ENCODE assay signal across 8 mouse cellular contexts in genomic region chr5:122165233-122165915, GRCm38 (mm10). TPM values are rescaled to one million over a fixed set of nuclear protein-coding genes. Genes with fewer than 3 reads are reported as not detected.
DNase-seq lines count a peak whose midpoint lies in the region; ATAC-seq and TF ChIP-seq lines count a peak whose summit lies in the region.

No protein-coding gene starts in this region.

- no peak overlapping the region for H3K4me3 ChIP-seq in kidney, adult 2 months (ENCODE audit: insufficient read depth, low read depth, low read length)
- no peak overlapping the region for H3K4me3 ChIP-seq in heart, embryonic 15.5 days
- H3K4me3 ChIP-seq in midbrain, postnatal 0 days (ENCODE audit: low read depth, low read length), result no peak overlapping the region

- peaks cover 58% of the 10 kb centered on the region for H3K4me1 ChIP-seq in kidney, adult 2 months (ENCODE audit: control insufficient read depth, insufficient read depth, low read length)
- peaks cover 84% of the 10 kb centered on the region for H3K4me1 ChIP-seq in heart, embryonic 15.5 days (replicated peaks)
- H3K4me1 ChIP-seq in midbrain, postnatal 0 days (ENCODE audit: insufficient read depth, low read length), result peaks cover 38% of the 10 kb centered on the region

- no peak for ATAC-seq in heart, embryonic 15.5 days (replicated peaks; ENCODE audit: insufficient number of reproducible peaks, insufficient read depth, low FRiP score, low read depth)
- no peak for ATAC-seq in midbrain, postnatal 0 days (ENCODE audit: low FRiP score)

- WGBS in kidney, adult 2 months, result 35% methylated on average over 6 of the region's 6 CpGs
- 29% methylated on average over 6 of the region's 6 CpGs for WGBS in heart, embryonic 15.5 days
- 28% methylated on average over 6 of the region's 6 CpGs for WGBS in midbrain, postnatal 0 days

- no peak overlapping the region for H3K27ac ChIP-seq in kidney, adult 2 months (ENCODE audit: insufficient read depth, low read depth, low read length)
- peak overlapping the region; percentile 57; the same call in 1 of the 2 replicates for H3K27ac ChIP-seq in heart, embryonic 15.5 days
- peak overlapping the region; percentile 44; the same call in 1 of the 2 replicates for H3K27ac ChIP-seq in midbrain, postnatal 0 days (ENCODE audit: low read depth, low read length)

- H3K9ac ChIP-seq in heart, embryonic 15.5 days, result no peak overlapping the region
- 0 out of 2 replicates have a peak overlapping the region, but pooled peaks have one; percentile 19 for H3K9ac ChIP-seq in midbrain, postnatal 0 days (replicated peaks; ENCODE audit: low read length, poor library complexity, severe bottlenecking)

- H3K36me3 ChIP-seq in kidney, adult 2 months (ENCODE audit: control insufficient read depth, insufficient read depth, low read length), result peaks cover 5% of the 10 kb centered on the region; the same call in 1 of the 2 replicates
- peaks cover 41% of the 10 kb centered on the region for H3K36me3 ChIP-seq in heart, embryonic 15.5 days
- H3K36me3 ChIP-seq in midbrain, postnatal 0 days (ENCODE audit: insufficient read depth, low read length), result peaks cover 17% of the 10 kb centered on the region

- no peak for TF ChIP-seq POLR2A in kidney, adult 2 months (IDR thresholded peaks at IDR 0.05; ENCODE audit: low read depth, low read length)

- H3K27me3 ChIP-seq in kidney, adult 2 months (replicated peaks; ENCODE audit: control insufficient read depth, insufficient read depth, low read length), result no peaks in the 10 kb centered on the region
- H3K27me3 ChIP-seq in heart, embryonic 15.5 days, result no peaks in the 10 kb centered on the region
- H3K27me3 ChIP-seq in midbrain, postnatal 0 days (ENCODE audit: insufficient read depth, low read length), result no peaks in the 10 kb centered on the region

- DNase-seq in kidney, adult 2 months, result peak; percentile 71
- no peak for DNase-seq in kidney, adult 18-20 months
- DNase-seq in cerebellum, adult 8-10 months, result peak; percentile 66
- no peak for DNase-seq in midbrain, postnatal 0 days (ENCODE audit: low spot score)
- no peak for DNase-seq in adrenal gland, postnatal 25 days
- DNase-seq in thymus, postnatal 14 days, result no peak
- no peak for DNase-seq in urinary bladder, postnatal 10 days (ENCODE audit: low spot score)

- no peak for TF ChIP-seq CTCF in kidney, adult 2 months (conservative IDR thresholded peaks at IDR 0.05; ENCODE audit: insufficient read depth, insufficient read length, low read depth, low read length)
- TF ChIP-seq CTCF in midbrain, postnatal 0 days (IDR thresholded peaks at IDR 0.05), result no peak

- H3K9me3 ChIP-seq in heart, embryonic 15.5 days (replicated peaks), result no peaks in the 10 kb centered on the region
- H3K9me3 ChIP-seq in midbrain, postnatal 0 days (ENCODE audit: low read length), result no peaks in the 10 kb centered on the region

- no peak overlapping the region for H3K4me2 ChIP-seq in heart, embryonic 15.5 days
- H3K4me2 ChIP-seq in midbrain, postnatal 0 days (ENCODE audit: low read depth, low read length, poor library complexity, severe bottlenecking), result 0 out of 2 replicates have a peak overlapping the region, but pooled peaks have one; percentile 6

RNA-seq across cellular contexts. Expression of gene Ppp1cc, which starts 7.3 kb away (rescaled TPM):
- polyA plus RNA-seq in kidney, adult 2 months (2012; rRNA removed), result 75.8 and 91.5 TPM in 2 replicates
- 198 and 233 TPM in 2 replicates for polyA plus RNA-seq in heart, embryonic 15.5 days (2015; fragmentation: Nextera tagmentation; extraction: Ambion mirVana)
- 206 and 221 TPM in 2 replicates for total RNA-seq in midbrain, postnatal 0 days (2014; rRNA removed)
- polyA plus RNA-seq in midbrain, postnatal 0 days (2015; fragmentation: Nextera tagmentation; extraction: Ambion mirVana), result 154 and 164 TPM in 2 replicates
- 182 and 186 TPM in 2 replicates for total RNA-seq in adrenal gland, postnatal 25 days (2021)

RNA-seq across cellular contexts. Expression of gene Ccdc63, which starts 24.8 kb away (rescaled TPM):
- 0.09 and 0.14 TPM in 2 replicates for polyA plus RNA-seq in kidney, adult 2 months (2012; rRNA removed)
- 0.16 and 0.42 TPM in 2 replicates for polyA plus RNA-seq in heart, embryonic 15.5 days (2015; fragmentation: Nextera tagmentation; extraction: Ambion mirVana)
- 0.52 TPM in 1 of 2 replicates, not detected in the other for total RNA-seq in midbrain, postnatal 0 days (2014; rRNA removed)
- not detected in 2 replicates for polyA plus RNA-seq in midbrain, postnatal 0 days (2015; fragmentation: Nextera tagmentation; extraction: Ambion mirVana)
- not detected in 2 replicates for total RNA-seq in adrenal gland, postnatal 25 days (2021)

RNA-seq across cellular contexts. Expression of gene Hvcn1, which starts 41.2 kb away (rescaled TPM):
- 6.4 and 13.1 TPM in 2 replicates for polyA plus RNA-seq in kidney, adult 2 months (2012; rRNA removed)
- 2.6 and 4.1 TPM in 2 replicates for polyA plus RNA-seq in heart, embryonic 15.5 days (2015; fragmentation: Nextera tagmentation; extraction: Ambion mirVana)
- total RNA-seq in midbrain, postnatal 0 days (2014; rRNA removed), result 2.0 and 2.2 TPM in 2 replicates
- 1.3 and 1.6 TPM in 2 replicates for polyA plus RNA-seq in midbrain, postnatal 0 days (2015; fragmentation: Nextera tagmentation; extraction: Ambion mirVana)
- 0.81 and 1.9 TPM in 2 replicates for total RNA-seq in adrenal gland, postnatal 25 days (2021)

Comparison
In these comparisons a context has a peak if more than half of its experiments do, and no peak if none do; other contexts are left out.
1. DNase-seq: peak in kidney, adult 2 months (single experiment) and cerebellum, adult 8-10 months (single experiment); none in kidney, adult 18-20 months (single experiment), midbrain, postnatal 0 days (single experiment), adrenal gland, postnatal 25 days (single experiment), thymus, postnatal 14 days (single experiment) and urinary bladder, postnatal 10 days (single experiment).